31 mouse cellular contexts compared by ENCODE assay signal in the genomic region with DNA sequence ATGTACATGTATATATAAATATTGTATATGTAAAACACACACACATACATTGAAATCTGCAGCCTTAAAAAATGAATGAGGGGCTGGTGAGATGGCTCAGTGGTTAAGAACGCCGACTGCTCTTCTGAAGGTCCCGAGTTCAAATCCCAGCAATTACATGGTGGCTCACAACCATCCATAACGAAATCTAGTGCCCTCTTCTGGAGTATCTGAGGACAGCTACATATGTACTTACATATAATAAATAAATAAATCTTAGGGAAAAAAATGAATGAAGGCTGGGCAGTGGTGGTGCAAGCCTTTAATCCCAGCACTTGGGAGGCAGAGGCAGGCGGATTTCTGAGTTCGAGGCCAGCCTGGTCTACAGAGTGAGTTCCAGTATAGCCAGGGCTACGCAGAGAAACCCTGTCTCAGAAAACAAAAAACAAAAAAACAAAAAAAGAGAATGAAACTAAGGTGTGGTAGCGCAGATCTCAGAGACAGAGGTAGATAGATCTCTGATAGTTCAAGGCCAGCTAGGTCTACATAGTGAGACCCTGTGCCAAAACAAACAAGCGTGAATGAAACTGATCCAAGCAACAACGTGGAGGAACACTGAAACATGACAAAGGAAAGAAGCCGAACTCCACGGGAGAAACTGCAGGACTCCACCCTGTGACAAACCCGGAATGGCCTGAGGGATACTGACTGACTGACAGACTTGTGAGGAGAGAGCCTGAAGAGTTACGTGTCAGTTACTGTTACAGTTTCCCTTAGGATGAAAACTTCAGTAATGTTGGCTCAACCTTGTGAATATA. TPM values are rescaled to one million over a fixed set of nuclear protein-coding genes. Genes with fewer than 3 reads are reported as not detected.
DNase-seq lines count a peak whose midpoint lies in the region; ATAC-seq and TF ChIP-seq lines count a peak whose summit lies in the region.
"Had no signal": no experiment of that assay in that cellular context is flagged by ENCODE, and none has a peak within 500 bp of the region (broad histone marks: within the 10 kb centered on the region; RNA-seq: fewer than 3 reads in every experiment).

No protein-coding gene starts in this region.

- no peak overlapping the region for H3K27ac ChIP-seq in kidney, postnatal 0 days
- H3K27ac ChIP-seq in MEL (ENCODE audit: control insufficient read depth, low read depth, low read length) = no peak overlapping the region
- H3K27ac ChIP-seq: embryonic facial prominence, embryonic 13.5 days; forebrain, embryonic 10.5 days; gastrocnemius, adult 2 months; heart, embryonic 15.5 days; intestine, embryonic 15.5 days; liver, embryonic 14.5 days; macrophage; neural tube, embryonic 15.5 days had no signal

- 0 out of 2 replicates have a peak, but pooled peaks have one; percentile 6 for TF ChIP-seq CTCF in kidney, postnatal 0 days (IDR thresholded peaks at IDR 0.05; ENCODE audit: low read depth)
- TF ChIP-seq CTCF in MEL (IDR thresholded peaks at IDR 0.05 in 2 of 3, conservative IDR thresholded peaks at IDR 0.05 in 1 of 3; ENCODE audit: control insufficient read depth in 1 of 3, insufficient read depth in 1 of 3, low read depth in 2 of 3, low read length in 3 of 3, poor library complexity in 1 of 3, severe bottlenecking in 1 of 3) = peak in 1 of 3 experiments; percentile 11; a peak in 1 of 6 replicates

- peaks cover 10% of the 10 kb centered on the region for H3K79me2 ChIP-seq in MEL (ENCODE audit: control insufficient read depth, insufficient read depth, low read length, poor library complexity)

- no peak for ATAC-seq in kidney, postnatal 0 days (replicated peaks; ENCODE audit: low FRiP score, low read depth)
- ATAC-seq: forebrain, embryonic 16.5 days; hindbrain, embryonic 16.5 days; intestine, embryonic 15.5 days had no signal

- TF ChIP-seq POLR2A in MEL (IDR thresholded peaks at IDR 0.05; ENCODE audit: control insufficient read depth in 1 of 2, insufficient read depth in 1 of 2, low read depth in 1 of 2, low read length in 2 of 2, poor library complexity in 1 of 2) = no peak

- 82% methylated on average over 14 of the region's 14 CpGs for WGBS in kidney, postnatal 0 days

- no peak for DNase-seq in kidney, postnatal 0 days (ENCODE audit: low spot score)
- no peak for DNase-seq in kidney, postnatal 36 days
- DNase-seq in 416B (ENCODE audit: low read depth) (peak; percentile 56), MEL (ENCODE audit: low read depth, low spot score) (peak; percentile 52)
- DNase-seq in splenic B cell, adult 2 months (ENCODE audit: low read depth, low spot score) = peak; percentile 32
- DNase-seq in layer of hippocampus, postnatal 14 days (ENCODE audit: low spot score in 2 of 2) = no peak
- no peak for DNase-seq in spleen, postnatal 10 days (ENCODE audit: low spot score in 2 of 2)
- DNase-seq: adrenal gland, postnatal 25 days; B cell, adult 2 months; cerebellum, adult 11-12 months; cerebellum, adult 9-11 months; gastrocnemius, adult 2 months; kidney, adult 2 months; layer of hippocampus, postnatal 36 days; left cerebral cortex, postnatal 4 days; lung, adult 2 months; lung, postnatal 10 days; midbrain, embryonic 14.5 days; retina, postnatal 1 day; right cerebral cortex, postnatal 25 days; thymus, adult 2 months; thymus, postnatal 36 days had no signal

- TF ChIP-seq EP300 in MEL (IDR thresholded peaks at IDR 0.05; ENCODE audit: low read depth in 1 of 2, low read length in 2 of 2) = no peak

- H3K4me3 ChIP-seq in kidney, postnatal 0 days (replicated peaks; ENCODE audit: low read depth, low read length) = no peak overlapping the region
- H3K4me3 ChIP-seq in MEL (ENCODE audit: control insufficient read depth in 1 of 2, insufficient read depth in 1 of 2, low read depth in 2 of 2, low read length in 2 of 2) = no peak overlapping the region
- H3K4me3 ChIP-seq: embryonic facial prominence, embryonic 13.5 days; forebrain, embryonic 10.5 days; gastrocnemius, adult 2 months; heart, embryonic 15.5 days; intestine, embryonic 15.5 days; neural tube, embryonic 15.5 days had no signal

- no peak overlapping the region for H3K9ac ChIP-seq in kidney, postnatal 0 days (ENCODE audit: low read depth, low read length)
- H3K9ac ChIP-seq in MEL (ENCODE audit: control insufficient read depth, low read depth, low read length, poor library complexity, severe bottlenecking) = no peak overlapping the region
- H3K9ac ChIP-seq: embryonic facial prominence, embryonic 13.5 days; heart, embryonic 15.5 days; intestine, embryonic 15.5 days; liver, embryonic 14.5 days; neural tube, embryonic 15.5 days had no signal

- H3K27me3 ChIP-seq in kidney, postnatal 0 days (ENCODE audit: insufficient read depth, low read length) = no peaks in the 10 kb centered on the region
- H3K27me3 ChIP-seq in MEL (ENCODE audit: control insufficient read depth in 1 of 2, insufficient read depth in 2 of 2, low read length in 2 of 2) = no peaks in the 10 kb centered on the region
- H3K27me3 ChIP-seq in splenic B cell, adult 2 months (ENCODE audit: control insufficient read depth, insufficient read depth, low read length, poor library complexity, severe bottlenecking) = no peaks in the 10 kb centered on the region
- H3K27me3 ChIP-seq: embryonic facial prominence, embryonic 13.5 days; heart, embryonic 15.5 days; intestine, embryonic 15.5 days; neural tube, embryonic 15.5 days had no signal

- no peak overlapping the region for H3K4me2 ChIP-seq in kidney, postnatal 0 days (ENCODE audit: low read length)
- H3K4me2 ChIP-seq: embryonic facial prominence, embryonic 13.5 days; heart, embryonic 15.5 days; intestine, embryonic 15.5 days; neural tube, embryonic 15.5 days had no signal

- H3K4me1 ChIP-seq in kidney, postnatal 0 days (replicated peaks; ENCODE audit: insufficient read depth, low read length) = peaks cover 8% of the 10 kb centered on the region
- peaks cover 8 to 29% of the 10 kb centered on the region in 2 experiments for H3K4me1 ChIP-seq in MEL (ENCODE audit: control insufficient read depth in 1 of 2, insufficient read depth in 2 of 2, low read length in 2 of 2)

- H3K36me3 ChIP-seq in kidney, postnatal 0 days (ENCODE audit: insufficient read depth, low read length) = no peaks in the 10 kb centered on the region
- peaks cover 0 to 31% of the 10 kb centered on the region in 2 experiments; a peak in 2 of 4 replicates for H3K36me3 ChIP-seq in MEL (ENCODE audit: control insufficient read depth in 1 of 2, insufficient read depth in 2 of 2, low read length in 2 of 2)
- no peaks in the 10 kb centered on the region; the same call in 1 of the 2 replicates for H3K36me3 ChIP-seq in splenic B cell, adult 2 months (ENCODE audit: control insufficient read depth, insufficient read depth, low read length, poor library complexity, severe bottlenecking)
- H3K36me3 ChIP-seq: embryonic facial prominence, embryonic 13.5 days; forebrain, embryonic 10.5 days; heart, embryonic 15.5 days; intestine, embryonic 15.5 days; neural tube, embryonic 15.5 days had no signal

- TF ChIP-seq RAD21 in MEL (IDR thresholded peaks at IDR 0.05; ENCODE audit: low read depth, low read length) = no peak

- no peaks in the 10 kb centered on the region for H3K9me3 ChIP-seq in kidney, postnatal 0 days (replicated peaks; ENCODE audit: low read length)
- no peaks in the 10 kb centered on the region for H3K9me3 ChIP-seq in MEL (replicated peaks; ENCODE audit: insufficient read depth, low read length)
- H3K9me3 ChIP-seq: embryonic facial prominence, embryonic 13.5 days; forebrain, embryonic 10.5 days; heart, embryonic 15.5 days; intestine, embryonic 15.5 days; neural tube, embryonic 15.5 days had no signal

TF ChIP-seq in MEL, 35 proteins besides CTCF, POLR2A, EP300 and RAD21:
- TF ChIP-seq TAL1 (IDR thresholded peaks at IDR 0.05; ENCODE audit: low read length) = no peak
TF ChIP-seq in MEL: peak in this region for 0.

RNA-seq across cellular contexts. Expression of a gene that starts 4.0 kb away (rescaled TPM):
- polyA plus RNA-seq in kidney, postnatal 0 days (2015; fragmentation: Nextera tagmentation; extraction: Ambion mirVana) = 79.8 and 84.5 TPM in 2 replicates
- total RNA-seq in MEL (2012; rRNA removed) = 276 and 301 TPM in 2 replicates
- 100 to 1,000 TPM; 209 to 907 TPM for polyA plus RNA-seq in MEL (2012; ENCODE audit: insufficient read depth in 1 of 2, insufficient read length in 2 of 2, low read depth in 1 of 2, low replicate concordance in 2 of 2, missing spikeins in 1 of 2)
- 100 to 1,000 TPM; 177 to 192 TPM for total RNA-seq in layer of hippocampus, postnatal 14 days (2021)

RNA-seq across cellular contexts. Expression of a gene that starts 20.2 kb away (rescaled TPM):
- 21.1 and 25.3 TPM in 2 replicates for polyA plus RNA-seq in kidney, postnatal 0 days (2015; fragmentation: Nextera tagmentation; extraction: Ambion mirVana)
- total RNA-seq in MEL (2012; rRNA removed) = 9.9 and 11.6 TPM in 2 replicates
- polyA plus RNA-seq in MEL (2012; ENCODE audit: insufficient read depth in 1 of 2, insufficient read length in 2 of 2, low read depth in 1 of 2, low replicate concordance in 2 of 2, missing spikeins in 1 of 2) = 100 to 1,000 TPM in 1 of 2 experiments, 10 to 100 TPM in 1; 36.2 to 169 TPM
- 10 to 100 TPM in 1 of 2 experiments, 1 to 10 TPM in 1; 8.2 to 10.7 TPM for total RNA-seq in layer of hippocampus, postnatal 14 days (2021)

RNA-seq across cellular contexts. Expression of a gene that starts 46.4 kb away (rescaled TPM):
- polyA plus RNA-seq in kidney, postnatal 0 days (2015; fragmentation: Nextera tagmentation; extraction: Ambion mirVana) = 33.9 and 34.5 TPM in 2 replicates
- total RNA-seq in MEL (2012; rRNA removed) = 29.0 and 37.7 TPM in 2 replicates
- 100 to 1,000 TPM in 1 of 2 experiments, 10 to 100 TPM in 1; 47.7 to 268 TPM for polyA plus RNA-seq in MEL (2012; ENCODE audit: insufficient read depth in 1 of 2, insufficient read length in 2 of 2, low read depth in 1 of 2, low replicate concordance in 2 of 2, missing spikeins in 1 of 2)
- 100 to 1,000 TPM; 220 to 224 TPM for total RNA-seq in layer of hippocampus, postnatal 14 days (2021)

Comparison
In these comparisons a context has a peak if more than half of its experiments do, and no peak if none do; other contexts are left out.
1. DNase-seq: peak in 416B (single experiment), MEL (single experiment) and splenic B cell, adult 2 months (single experiment); none in kidney, postnatal 0 days (single experiment), kidney, postnatal 36 days (0 of 2), layer of hippocampus, postnatal 14 days (0 of 2) and spleen, postnatal 10 days (0 of 2).